Mouse (Mus musculus): ENCODE measurements at regions not wholly inside any gene's neighbourhood (a gene's known extent, or its start where the extent isn't known, plus 50 kb on each side); places are given as distances from the start of the nearest gene placed in this dataset.
"Not testable (repeated sequence)": the region's sequence is repeated elsewhere in the genome, so short reads cannot be mapped to it uniquely, and the experiment has no call there.

DNA sequence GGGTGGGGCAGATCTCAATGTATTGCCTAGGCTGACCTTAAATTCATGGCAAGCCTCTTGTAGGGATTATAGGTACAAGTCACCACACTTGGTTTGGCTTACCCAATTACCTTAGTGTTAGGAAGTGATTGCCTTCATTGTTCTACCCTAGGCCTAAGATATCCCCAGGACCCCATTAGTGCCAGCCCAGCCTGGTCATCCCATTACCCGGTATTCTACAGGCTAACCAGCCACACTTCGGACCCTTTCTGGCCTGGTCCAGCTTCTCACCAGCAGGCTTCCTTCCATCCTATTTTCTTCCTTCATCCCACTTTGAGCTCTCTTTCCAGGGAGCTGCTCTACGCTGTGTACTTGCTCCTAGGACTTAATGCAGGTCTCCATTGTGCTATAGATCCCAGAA, 59.5 kb downstream of the Tex35 start:
- DNase-seq: no peak

DNA sequence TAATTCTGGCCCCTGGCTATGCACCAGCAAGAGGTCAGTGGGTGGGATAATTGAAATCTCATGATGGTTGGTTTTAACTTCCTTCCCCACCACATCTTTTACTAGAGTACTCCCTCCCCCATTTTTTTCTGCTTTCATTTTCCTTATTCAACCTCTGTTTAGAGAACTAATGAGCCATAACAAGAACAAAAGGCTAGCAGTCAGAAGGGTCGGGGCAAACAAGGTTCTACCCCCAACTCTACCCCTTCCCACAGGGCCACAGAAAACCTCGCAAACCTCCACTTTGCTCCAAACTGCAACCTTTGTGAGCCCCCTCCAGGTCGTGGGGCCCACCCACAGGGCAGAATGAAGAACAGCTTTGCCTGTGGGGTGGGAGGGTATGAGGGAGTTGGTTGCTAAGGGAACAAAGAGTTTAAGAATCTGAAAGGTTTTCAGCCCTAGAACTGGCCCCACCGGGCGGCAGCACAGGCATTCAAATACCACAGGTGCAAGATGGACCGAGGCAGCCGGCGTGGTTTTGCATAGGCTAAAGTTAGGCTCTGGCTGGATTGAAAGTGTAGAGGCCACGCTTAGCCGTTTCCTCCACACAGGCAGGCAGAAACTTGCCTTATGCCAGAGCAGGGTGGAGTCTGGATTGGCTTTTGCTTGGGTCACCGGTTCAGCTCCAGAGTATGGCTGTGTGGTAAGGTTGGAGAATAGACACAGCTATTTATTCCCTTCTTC, 60.1 kb downstream of the Tex35 start:
- no peak for DNase-seq

DNA sequence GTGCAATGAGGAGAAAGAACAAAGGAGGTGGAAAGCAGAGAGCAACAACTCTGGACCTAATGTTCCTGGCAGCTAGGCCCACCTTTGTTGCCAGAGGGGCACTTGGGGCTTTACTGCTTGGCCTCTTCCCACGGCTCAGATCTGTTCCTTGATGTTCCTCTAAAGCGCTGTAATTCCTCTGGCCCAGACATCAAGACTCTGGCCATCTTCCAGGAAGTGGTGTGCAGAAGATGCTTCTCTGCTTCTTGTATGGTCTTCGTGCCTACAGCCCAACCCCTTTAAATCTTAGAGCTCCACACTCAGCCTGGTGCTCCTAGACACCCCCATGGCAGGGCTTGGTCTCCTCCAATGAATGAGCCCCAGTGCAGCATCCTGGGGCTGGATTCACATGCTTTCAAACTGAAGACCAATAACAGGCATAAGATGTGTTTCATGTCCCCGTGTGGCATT, 60.7 kb downstream of the Tex35 start:
- DNase-seq: no peak

DNA sequence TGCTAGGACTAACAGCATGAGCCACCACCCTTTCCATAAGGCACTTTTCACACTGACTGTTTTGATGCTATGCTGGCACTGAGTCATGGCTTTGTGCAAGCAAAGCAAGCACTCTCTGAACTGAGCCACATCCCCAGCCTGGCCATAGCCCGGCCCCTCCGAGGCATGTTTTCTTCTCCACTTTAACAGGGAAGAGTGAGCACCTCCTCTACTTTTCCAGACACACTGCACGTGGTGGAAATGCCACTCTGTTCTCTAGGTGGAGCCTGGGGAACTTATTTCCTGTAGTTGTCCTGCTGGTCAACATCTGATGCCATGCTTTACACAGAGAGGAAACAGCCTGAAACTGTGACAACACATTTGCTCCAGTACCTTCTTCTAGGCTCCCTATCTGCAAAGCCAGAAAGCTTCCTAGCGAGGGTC, 61.7 kb downstream of the Tex35 start:
- no peak for DNase-seq

DNA sequence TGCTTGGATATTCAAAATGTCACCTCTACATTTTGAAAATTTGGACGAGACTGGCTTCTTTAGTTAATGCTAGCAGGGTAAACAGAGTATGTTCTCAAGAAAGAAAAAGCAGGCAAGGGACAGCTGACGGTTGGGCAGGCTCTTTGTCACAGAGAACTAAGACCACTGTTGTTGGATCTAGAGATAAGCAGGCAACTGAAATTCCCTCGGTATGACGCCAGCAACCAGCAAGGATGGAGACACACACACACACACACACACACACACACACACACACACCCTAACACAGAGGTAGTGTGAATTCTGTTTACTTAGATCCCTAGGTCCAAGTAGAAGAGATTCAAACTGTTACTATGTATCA, 68.7 kb downstream of the Tex35 start:
- DNase-seq: no peak

DNA sequence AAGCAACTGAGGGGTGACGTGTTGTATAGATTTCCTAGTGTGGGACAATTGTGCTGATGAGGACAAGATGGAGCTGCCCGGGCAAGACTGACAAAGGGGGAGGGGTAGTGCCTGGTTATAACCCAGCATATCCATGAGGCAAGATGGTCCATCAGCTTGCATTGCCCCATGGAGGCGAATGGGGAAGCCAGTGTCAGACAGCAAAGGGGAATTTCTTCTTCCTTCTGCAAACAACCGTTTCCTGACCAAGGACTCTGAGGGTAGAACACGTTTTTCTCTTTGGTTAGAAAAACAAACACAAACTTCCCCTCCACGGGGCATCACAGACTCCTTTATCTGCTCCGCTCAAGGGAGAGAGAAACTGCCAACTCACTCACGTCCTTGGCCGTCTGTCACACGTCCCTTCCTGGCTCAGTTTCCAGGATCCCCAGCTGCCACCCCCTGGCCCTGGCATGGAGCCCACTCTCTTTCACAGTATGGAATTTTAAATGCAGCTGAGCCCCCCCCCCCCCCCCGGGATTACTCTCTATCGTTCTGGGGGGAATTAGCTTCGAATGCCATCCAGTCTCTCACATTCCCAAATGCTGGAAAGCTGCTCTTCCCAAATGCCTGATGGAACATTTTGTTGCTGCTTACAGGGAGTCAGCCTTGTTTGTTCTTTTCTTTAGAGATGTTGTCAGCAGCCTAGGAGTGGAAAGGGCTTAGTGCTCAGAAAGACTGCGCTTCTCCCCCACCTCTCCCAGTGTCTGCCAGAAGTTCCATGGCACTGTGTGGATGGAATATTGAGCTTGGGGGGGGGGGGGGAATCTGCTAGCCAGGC, 69.3 kb downstream of the Tex35 start:
- DNase-seq: peak; percentile 44 to 60

DNA sequence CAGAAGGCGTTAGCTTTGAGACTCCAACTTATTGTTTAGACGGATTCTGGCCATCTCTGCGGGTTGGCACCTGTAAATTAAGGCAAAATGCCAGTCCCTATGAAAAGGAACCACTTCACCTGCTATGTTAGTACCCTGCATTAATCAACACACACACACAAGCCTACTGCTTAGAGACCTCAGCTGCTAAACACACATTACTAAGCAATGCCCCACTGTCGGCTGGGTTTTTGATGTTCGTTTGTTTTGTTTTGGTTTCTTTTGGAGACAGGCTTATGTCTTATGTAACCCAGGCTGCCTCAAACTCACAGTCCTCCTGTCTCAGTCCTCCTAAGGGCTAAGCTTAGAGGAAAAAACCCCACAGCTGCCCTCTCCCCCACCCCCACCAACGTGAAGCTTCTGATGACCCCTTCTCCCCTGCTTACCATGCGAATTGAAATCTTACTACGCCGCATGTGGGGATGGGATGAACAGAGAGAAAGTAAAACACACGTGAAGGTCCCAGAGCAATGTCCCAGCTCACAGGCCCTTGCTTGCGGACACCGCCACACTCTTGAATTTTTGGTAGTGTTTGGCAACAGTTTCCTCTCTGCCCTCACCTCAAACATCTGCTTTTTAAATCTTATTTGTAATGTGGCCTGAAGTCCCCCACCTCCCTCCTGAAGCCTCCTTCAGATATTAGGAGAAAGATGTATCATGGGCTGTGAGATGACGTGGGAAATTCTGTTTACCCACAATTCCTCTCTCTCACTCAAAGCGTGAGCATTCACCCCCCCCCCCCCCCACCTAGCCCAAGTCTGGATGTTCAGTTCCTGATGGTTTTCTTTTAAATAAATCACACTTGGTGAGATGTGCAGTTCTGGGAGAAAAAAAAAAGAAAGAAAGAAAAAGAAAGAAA, 70.1 kb downstream of the Tex35 start:
- DNase-seq: no peak

DNA sequence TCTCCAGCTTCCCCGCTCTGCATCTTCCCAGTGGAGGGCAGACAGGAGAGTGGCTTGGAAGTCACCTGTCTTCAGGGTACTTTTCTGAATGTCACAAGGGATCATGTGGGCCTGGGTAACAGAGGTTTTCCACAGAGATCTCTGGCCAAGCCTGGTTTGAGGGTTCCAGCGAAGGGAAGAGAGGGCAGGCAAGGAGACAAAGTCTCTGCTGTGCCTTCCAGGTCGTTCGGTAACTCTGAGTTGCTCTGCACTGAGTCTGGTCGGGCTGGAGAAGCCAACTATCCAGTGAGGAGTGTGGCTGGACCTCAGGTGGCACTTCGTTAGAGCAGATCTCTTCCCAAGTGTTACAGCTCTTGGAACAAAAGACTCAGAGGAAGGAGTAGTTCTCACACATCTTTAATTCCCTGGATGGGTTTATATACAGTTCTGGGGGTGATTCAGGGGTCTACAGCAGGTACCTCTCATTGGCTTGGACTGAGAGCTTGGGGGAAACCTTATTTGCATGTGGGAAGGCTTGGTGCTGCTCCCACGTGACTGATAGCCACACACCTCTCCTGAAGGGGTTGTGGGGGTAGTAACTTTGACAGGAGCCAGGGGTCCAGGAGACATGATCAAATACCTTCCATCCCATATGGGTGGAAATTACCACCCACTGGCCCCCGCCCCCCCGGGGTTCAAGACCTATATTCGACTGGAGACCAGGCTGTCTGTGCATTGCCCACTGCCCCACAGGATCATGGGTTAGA, 71.1 kb downstream of the Tex35 start:
- no peak for DNase-seq

DNA sequence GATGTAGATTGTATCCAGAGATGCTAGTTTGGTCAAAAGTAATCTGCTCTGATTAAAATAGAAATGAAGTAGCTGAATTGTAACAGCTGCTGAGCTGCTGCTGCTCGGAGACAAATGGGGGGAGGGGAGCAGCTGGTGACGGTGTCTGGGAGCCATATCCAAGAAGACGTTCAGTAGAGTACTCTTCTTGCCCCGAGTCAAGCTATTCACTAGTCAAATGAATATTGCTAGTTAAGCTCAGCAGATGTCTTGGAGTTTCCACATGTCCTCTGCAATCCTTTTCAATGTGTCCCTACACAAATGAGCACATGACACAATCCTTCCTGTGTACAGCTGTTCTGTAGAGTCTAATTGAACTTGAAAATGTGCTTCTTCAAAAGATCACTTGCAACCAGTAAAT, 71.7 kb downstream of the Tex35 start:
- no peak for DNase-seq

DNA sequence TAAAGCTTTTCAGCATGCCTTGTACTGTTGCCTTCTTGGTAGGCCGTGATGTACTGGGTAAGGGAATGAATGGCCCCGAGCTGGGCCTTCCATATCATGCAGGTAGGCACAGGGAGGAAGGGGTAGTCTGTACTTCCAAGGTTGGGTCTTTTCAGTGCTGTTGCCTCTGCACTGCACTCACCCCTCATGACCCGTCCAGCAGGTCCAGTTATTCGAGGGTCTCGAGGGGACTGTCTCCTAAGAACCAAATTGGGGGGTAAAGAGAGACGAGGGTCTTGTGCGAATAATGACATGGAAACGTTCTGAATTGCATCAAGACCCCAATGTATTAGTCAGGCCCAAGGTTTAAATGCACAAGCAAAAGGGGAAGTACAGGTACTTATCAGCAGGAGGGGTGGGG, 73.3 kb downstream of the Tex35 start:
- not testable (repeated sequence) for DNase-seq

DNA sequence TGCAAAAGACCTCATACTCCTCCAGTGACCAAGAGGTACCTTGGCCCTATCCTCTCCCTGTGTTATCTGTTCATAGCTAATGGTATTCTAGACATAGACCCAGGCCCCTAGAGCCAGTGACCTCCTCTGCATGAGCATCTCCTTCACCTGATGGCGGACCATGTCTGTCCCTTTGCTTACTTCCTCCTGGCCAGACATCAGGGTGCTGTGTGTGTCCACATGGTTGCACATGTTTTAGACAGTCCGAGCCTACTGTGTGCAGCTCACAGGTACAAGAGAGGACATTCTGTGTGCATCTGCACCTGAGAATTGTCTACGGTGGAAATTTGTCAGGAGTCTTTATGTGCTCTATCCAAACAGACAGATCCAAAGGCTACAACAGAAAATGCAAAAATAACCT, 79.8 kb downstream of the Tex35 start:
- no peak for DNase-seq

DNA sequence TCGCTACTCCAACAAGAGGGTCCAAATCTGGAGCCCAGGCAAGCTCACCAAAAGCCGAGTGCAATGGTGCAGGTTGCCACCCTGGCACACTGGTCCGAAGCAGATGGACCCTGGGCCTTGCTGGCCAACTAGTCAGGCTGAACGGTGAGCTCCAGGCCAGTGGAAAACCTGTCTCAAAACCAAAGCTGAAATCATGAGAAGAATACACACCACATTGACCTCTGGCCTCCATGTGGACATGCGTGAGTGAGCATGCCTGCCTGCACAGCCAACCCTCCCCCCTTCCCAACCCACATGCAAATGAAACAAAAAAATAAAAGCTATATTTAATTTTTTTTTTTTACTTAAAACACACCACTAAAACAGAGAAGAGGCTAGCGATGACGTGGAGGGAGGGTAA, 80.8 kb downstream of the Tex35 start:
- no peak for DNase-seq

DNA sequence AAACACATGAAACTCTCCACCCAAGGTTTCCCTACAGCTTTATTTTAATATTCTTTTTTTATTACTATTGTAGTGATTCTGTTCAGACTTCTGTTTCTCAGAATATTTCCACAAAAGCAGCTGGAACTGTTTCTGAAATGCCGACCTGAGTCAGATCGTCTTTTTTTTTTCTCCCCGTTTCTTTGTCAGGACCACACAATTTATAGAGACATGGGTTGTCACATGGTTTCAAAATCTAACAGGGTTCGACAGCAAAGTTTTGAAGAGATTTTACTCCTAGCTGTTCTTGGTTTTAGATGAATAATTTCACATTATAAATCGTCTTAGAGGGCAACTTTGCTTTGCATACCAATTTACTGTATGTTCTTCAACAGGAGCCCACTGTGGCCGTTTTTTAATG, 84.0 kb upstream of the Ralgps2 start:
- no peak for DNase-seq

DNA sequence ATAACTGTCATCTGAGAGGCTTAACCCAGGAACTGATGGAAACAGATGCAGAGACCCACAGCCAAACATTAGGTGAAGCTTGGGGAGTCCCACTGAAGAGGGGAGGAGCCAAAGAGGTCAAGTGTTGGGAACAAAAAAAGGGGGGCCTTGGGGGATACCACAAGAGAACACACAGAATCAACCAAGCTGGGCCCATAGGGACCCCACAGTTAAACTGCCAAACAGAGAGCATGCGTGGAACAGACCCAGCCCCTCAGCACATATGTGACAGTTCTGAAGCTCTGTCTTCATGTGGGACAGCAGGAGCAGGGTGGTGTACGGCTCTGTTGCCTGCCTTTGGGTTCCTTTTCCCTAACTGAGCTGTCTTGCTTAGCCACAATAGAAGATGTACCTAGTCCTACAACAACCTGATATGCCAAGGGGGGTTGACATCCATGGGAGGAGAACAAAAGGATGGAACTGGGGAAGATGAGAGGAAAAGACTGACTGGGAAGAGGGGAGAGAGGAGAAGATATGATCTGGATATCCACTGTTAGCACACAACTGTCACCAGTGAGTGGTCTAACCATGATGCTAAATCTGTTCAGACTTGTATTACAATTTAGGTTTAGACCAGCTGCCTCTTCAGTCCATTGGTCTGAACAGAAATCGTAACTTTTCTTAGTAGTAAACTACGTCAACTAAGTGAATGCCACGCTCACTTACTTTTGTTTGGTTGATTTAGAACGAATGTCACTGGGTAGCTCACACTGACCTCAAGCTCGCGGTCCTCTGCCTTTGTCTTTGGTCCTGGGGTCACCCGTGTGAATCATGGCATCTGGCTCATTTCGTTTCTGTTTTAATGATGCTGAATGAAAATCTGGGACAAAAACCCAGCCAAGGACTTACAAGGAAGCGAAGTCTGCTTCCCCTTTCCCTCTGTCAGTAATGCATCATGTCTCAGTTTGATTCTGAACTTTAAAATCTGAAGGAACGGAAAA, 83.3 kb upstream of the Ralgps2 start:
- no peak for DNase-seq

DNA sequence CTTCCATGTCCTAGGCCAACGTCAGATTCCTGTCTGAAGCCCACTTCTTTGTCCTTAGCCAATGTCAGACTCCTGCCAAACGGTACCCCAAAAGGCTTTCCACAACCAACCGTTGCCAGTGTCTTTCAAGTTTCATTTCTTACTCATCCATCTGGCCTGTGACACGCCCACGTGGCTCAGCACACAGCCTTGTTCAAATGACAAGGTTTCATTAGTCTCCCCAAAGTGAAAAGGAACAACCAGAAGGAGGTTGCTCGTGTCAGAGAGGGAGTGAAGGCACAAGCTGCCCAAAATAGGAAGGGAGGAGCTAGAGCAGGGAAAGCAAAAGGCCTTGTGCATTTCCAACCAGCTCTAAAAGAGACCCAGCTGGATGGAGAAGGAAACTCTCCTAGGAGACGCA, 80.5 kb upstream of the Ralgps2 start:
- DNase-seq: peak; percentile 35 to 38

DNA sequence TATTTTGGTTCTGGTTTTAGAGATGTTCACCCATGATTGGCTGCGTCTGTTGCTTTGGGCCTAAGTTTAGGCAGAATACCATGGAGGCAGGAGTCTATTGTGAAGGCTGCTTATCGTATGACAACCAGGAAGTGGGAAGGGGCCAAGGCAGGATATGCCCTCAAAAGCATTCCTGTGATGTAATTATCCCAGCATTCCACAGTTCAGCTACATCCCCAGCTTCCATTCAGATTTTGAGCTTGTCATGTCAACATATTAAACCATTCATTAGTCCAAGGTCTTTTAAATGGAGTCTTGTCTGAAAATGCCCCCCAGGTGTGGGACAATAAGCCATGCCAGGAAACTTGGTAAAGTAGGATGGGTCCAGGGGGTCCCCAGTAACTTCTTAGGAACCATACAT, 79.3 kb upstream of the Ralgps2 start:
- DNase-seq: no peak

DNA sequence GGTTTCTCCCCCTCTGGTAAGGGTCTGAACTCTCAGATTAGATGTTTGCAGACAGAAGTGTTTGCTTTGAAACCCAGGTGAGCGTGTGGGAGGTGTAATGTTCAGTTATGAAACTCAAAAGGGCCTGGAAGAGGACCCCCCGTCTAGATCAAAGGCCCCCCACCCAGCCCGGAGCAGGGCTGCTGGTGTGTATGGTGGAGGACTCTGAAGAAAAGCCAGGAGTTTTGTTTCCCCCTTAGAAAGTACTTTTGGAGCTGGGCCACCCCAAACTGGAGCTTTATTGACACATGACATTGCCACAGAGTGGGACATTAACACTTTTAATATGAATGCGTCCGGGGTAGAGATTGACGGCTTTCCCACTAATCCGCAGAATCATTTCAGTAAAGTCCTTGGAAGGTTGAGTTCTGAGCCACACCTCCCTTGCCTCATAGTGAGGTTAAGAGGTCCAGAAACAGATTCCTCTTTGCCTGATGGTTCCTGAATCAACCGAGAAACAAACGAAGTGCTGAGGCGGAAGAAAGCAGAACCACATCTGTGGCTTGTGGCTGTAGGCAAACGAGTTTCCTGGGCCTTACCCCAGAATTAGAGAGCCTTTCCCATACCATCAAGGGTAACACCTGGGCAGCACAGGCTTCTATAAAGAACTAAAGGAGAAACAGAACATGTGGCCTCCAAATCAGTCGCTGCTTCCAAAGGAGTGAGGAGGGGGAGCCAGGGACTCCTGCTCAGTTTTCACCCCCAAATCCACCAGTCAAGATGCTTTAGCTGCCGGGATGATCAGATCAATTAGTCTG, 78.0 kb upstream of the Ralgps2 start:
- DNase-seq: no peak

DNA sequence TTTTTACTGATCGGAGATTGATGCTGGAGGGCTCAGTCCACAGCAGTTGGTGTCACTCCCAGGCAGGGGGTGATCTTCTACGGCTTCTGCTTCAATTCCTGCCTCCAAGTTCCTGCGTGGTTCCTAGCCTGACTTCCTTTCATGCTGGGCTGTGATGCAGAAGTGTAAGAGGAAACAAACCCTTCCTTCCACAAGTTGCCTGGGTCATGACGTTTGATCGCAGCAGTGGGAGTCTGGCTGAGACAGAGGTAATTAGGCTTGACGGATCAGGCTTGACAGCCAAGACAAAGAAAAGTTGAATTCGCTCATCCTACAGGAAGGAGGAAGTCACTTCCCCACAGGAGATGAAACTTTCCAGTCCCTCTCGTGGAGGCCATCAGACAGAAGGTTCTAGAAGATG, 77.2 kb upstream of the Ralgps2 start:
- DNase-seq: no peak

DNA sequence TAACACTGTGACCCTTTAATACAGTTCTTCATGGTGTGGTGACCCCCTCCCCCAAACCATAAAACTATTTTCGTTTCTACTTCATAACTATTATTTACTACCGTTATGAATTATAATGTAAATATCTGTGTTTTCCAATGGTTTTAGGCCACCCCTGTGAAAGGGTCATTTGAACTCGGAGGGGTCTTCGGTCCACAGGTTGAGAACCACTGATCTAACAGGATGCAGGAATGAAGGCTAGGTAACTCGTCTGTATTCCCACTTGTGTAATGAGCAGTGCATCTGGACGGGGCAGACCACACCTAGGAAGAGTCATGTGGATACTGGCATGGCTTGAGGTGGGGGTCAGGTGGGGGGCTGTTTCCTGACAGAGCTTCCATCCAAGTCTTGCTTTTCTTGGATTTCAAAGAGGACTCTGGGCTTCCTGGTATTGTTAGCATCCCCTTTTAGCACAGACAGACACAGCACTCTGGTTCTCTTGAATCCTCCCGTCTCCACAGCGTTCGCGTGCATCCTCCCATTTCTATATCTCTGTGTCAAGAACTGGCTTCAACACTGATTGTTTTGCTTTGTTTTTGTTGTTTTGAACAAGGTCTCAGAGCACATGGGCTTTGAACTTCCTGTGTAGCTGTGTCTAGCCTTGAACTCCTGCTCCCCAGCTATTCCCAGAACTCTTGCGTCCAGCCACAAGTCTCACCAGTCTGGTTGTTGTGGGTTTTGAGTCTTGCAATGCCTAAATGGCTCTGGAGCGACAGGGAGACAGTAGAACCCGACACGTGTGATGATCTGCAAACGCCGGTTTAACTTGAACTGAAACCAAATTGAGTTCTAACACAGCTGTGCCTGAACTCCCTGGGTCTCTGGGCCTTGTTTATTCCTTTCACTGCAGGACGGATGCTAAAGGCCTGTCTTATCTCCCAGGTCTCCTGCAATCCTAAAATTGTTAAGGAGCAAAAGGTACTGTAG, 75.4 kb upstream of the Ralgps2 start:
- no peak for DNase-seq

Data from layer of hippocampus, postnatal 36 days (tissue).